Mouse (Mus musculus) spleen, postnatal 36 days (tissue): ENCODE measurements around the gene Rgs17.
"Not testable (repeated sequence)": the region's sequence is repeated elsewhere in the genome, so short reads cannot be mapped to it uniquely, and the experiment has no call there.

Experiments
- DNase-seq, 2 experiments: peaks; one replicate each; pipeline ENCODE4 v3.0.0; 2022; ENCODE audit warnings: low spot score in 2 of 2, mixed read lengths in 1 of 2

The Rgs17 gene

GRCm38 (mm10) chr10:5922294-5922828, at the start of gene Rgs17:
Gene Rgs17, minus strand, starts transcription at chr10:5922400.
- no peak for DNase-seq

GRCm38 (mm10) chr10:5967655-5968054, 45.5 kb upstream of the Rgs17 start:
- DNase-seq = no peak

GRCm38 (mm10) chr10:5953787-5954186, 31.6 kb upstream of the Rgs17 start:
- not testable (repeated sequence) for DNase-seq

GRCm38 (mm10) chr10:5924261-5924660, 2.1 kb upstream of the Rgs17 start:
- DNase-seq = no peak

GRCm38 (mm10) chr10:5923096-5923495, 896 bp upstream of the Rgs17 start:
- no peak for DNase-seq

GRCm38 (mm10) chr10:5921771-5922170, 429 bp downstream of the Rgs17 start:
- DNase-seq = no peak

GRCm38 (mm10) chr10:5921031-5921551, 1.1 kb downstream of the Rgs17 start:
- DNase-seq = no peak

- no peak for DNase-seq
These were observed 17.8 kb downstream of the Rgs17 start for GRCm38 (mm10) chr10:5904399-5904798.

- DNase-seq = no peak
These were observed 20.4 kb downstream of the Rgs17 start for GRCm38 (mm10) chr10:5901777-5902176.

- DNase-seq = no peak
These were observed 21.5 kb downstream of the Rgs17 start for GRCm38 (mm10) chr10:5900731-5901130.

- DNase-seq = no peak
These were observed 45.1 kb downstream of the Rgs17 start for GRCm38 (mm10) chr10:5877106-5877505.

GRCm38 (mm10) chr10:5871081-5871480, 51.1 kb downstream of the Rgs17 start:
- no peak for DNase-seq

GRCm38 (mm10) chr10:5867981-5868552, 54.1 kb downstream of the Rgs17 start:
- DNase-seq = no peak

GRCm38 (mm10) chr10:5865996-5866395, 56.2 kb downstream of the Rgs17 start:
- no peak for DNase-seq

GRCm38 (mm10) chr10:5862669-5863068, 59.5 kb downstream of the Rgs17 start:
- DNase-seq = no peak

- no peak for DNase-seq
These were observed 61.4 kb downstream of the Rgs17 start for GRCm38 (mm10) chr10:5860849-5861248.

- no peak for DNase-seq
These were observed 62.5 kb downstream of the Rgs17 start for GRCm38 (mm10) chr10:5859729-5860128.

- no peak for DNase-seq
These were observed 64.1 kb downstream of the Rgs17 start for GRCm38 (mm10) chr10:5857996-5858549.

- no peak for DNase-seq
These were observed 68.8 kb downstream of the Rgs17 start for GRCm38 (mm10) chr10:5853290-5853868.

- DNase-seq = no peak
These were observed 75.3 kb downstream of the Rgs17 start for GRCm38 (mm10) chr10:5846939-5847338.

- peak; percentile 29 to 38 for DNase-seq
These were observed 80.8 kb downstream of the Rgs17 start for GRCm38 (mm10) chr10:5841369-5841768.

GRCm38 (mm10) chr10:5826336-5827025, 95.7 kb downstream of the Rgs17 start:
- no peak for DNase-seq
